Mouse (Mus musculus) kidney, adult 2 months (tissue): ENCODE data around the gene Gm20696.

Source experiments
- CTCF ChIP-seq: fragments of 200-500 bp; conservative IDR thresholded peaks from 2 replicates; pipeline ENCODE4 v1.5.1; 2011; ENCODE audit warnings: low read depth, mild to moderate bottlenecking, control low read depth, low read length, moderate library complexity, mixed read lengths; ENCODE audit not compliant: insufficient read depth, insufficient read length
- POLR2A ChIP-seq: fragments of 200-500 bp; IDR thresholded peaks from one replicate; pipeline ENCODE4 v1.6.1; 2011; ENCODE audit warnings: low read depth, low read length, control low read depth

- no peak for TF ChIP-seq CTCF
- no peak for TF ChIP-seq POLR2A
These were observed 693 bp upstream of the Gm20696 start for GRCm38 (mm10) chr6:99667290-99667689.
